Mouse (Mus musculus): Measurements from ENCODE around the gene Grn.

DNA sequence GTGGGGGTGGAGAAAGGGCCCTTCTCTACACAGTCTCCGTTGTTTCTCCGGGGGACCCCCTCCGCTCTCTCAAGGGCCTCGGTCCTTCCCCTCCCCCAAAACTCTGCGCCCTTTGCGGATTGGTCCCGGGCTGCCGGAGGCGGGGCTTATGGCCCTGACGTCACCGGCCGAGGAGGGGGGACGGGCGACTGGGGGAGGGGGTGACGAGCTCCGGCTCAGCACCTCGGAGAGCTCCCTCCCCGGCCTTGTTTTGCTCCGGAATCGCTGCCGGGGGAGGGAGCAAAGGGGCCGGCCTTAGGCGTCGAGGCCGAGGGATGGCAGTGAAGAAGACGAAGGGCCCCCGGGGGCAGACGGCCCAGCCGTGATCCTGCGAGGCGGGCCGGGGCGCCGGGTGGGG lies 36.9 kb upstream of the Grn start, which contains the start of gene Rundc3a:
- TF ChIP-seq CTCF (IDR thresholded peaks at IDR 0.05) (no peak), EP300 (IDR thresholded peaks at IDR 0.05) (no peak)
